Mouse (Mus musculus) intestine, embryonic 15.5 days (tissue): ENCODE measurements around the gene Lypd4. TPM values are rescaled to one million over a fixed set of nuclear protein-coding genes. Genes with fewer than 3 reads are reported as not detected.

ENCODE experiments used
- ATAC-seq: fragments of 200-750 bp; cut with Nextera tagmentation; 2 replicates; pipeline ENCODE4 v1.8.0; 2017; ENCODE audit warnings: moderate TSS enrichment, moderate library complexity
- H3K27ac ChIP-seq: fragments of 300-500 bp; sonication (generic); 2 replicates; pipeline ENCODE4 v1.5.1; 2015; ENCODE audit warnings: mild to moderate bottlenecking, inconsistent platforms
- H3K27me3 ChIP-seq: fragments of 300-500 bp; sonication (generic); replicated peaks from 2 replicates; pipeline ENCODE4 v1.6.1; 2015; ENCODE audit warnings: inconsistent platforms
- H3K36me3 ChIP-seq: fragments of 300-500 bp; sonication (generic); 2 replicates; pipeline ENCODE4 v1.6.1; 2015; ENCODE audit warnings: inconsistent platforms
- H3K4me1 ChIP-seq: fragments of 300-500 bp; sonication (generic); replicated peaks from 2 replicates; pipeline ENCODE4 v1.6.1; 2015; ENCODE audit warnings: inconsistent platforms
- H3K4me2 ChIP-seq: fragments of 300-500 bp; sonication (generic); replicated peaks from 2 replicates; pipeline ENCODE4 v1.6.1; 2015; ENCODE audit warnings: mild to moderate bottlenecking, inconsistent platforms
- H3K4me3 ChIP-seq: fragments of 300-500 bp; sonication (generic); replicated peaks from 2 replicates; pipeline ENCODE4 v1.5.1; 2015; ENCODE audit warnings: inconsistent platforms
- H3K9ac ChIP-seq: fragments of 300-500 bp; sonication (generic); 2 replicates; pipeline ENCODE4 v1.6.1; 2015; ENCODE audit warnings: inconsistent platforms
- H3K9me3 ChIP-seq: fragments of 300-500 bp; sonication (generic); 2 replicates; pipeline ENCODE4 v1.6.1; 2016; ENCODE audit warnings: inconsistent platforms
- WGBS: fragments of 180-500 bp; shearing (Covaris S2); methylation state at CpG from one replicate; pipeline ENCODE4 v1.1.7; 2015; 5-methylcytosine and 5-hydroxymethylcytosine counted together
- polyA plus RNA-seq: library from polyadenylated mRNA; unstranded; fragments of >200 nt; fragmentation: Nextera tagmentation; extraction: Ambion mirVana; gene quantifications from 2 replicates; pipeline ENCODE4 v1.2.1, GENCODE M21; 2015

Lypd4 gene
- polyA plus RNA-seq, 1 experiment from 2014 or later = not detected

GRCm38 (mm10) chr7:24885468-24886307 is 15.9 kb upstream of the Lypd4 start:
- ATAC-seq = no peak
- WGBS = 27% methylated on average over 12 of the region's 12 CpGs
- Histone ChIP-seq H3K4me3 (peak overlapping the region; percentile 99), H3K9me3 (no peaks in the 10 kb centered on the region), H3K27me3 (no peaks in the 10 kb centered on the region), H3K27ac (peak overlapping the region; percentile 44), H3K9ac (peak overlapping the region; percentile 100), H3K4me1 (peaks cover 19% of the 10 kb centered on the region), H3K4me2 (peak overlapping the region; percentile 80), H3K36me3 (peaks cover 28% of the 10 kb centered on the region)

- H3K4me2 ChIP-seq = peak overlapping the region; percentile 80
- H3K4me1 ChIP-seq = peaks cover 19% of the 10 kb centered on the region
- H3K36me3 ChIP-seq = peaks cover 24% of the 10 kb centered on the region
- WGBS = under 1% methylated on average over 47 of the region's 47 CpGs
- peak overlapping the region; percentile 91 for H3K27ac ChIP-seq
- H3K9me3 ChIP-seq = no peaks in the 10 kb centered on the region
- H3K9ac ChIP-seq = peak overlapping the region; percentile 100
- no peaks in the 10 kb centered on the region for H3K27me3 ChIP-seq
- H3K4me3 ChIP-seq = peak overlapping the region; percentile 99
- peak; percentile 1; the same call in 1 of the 2 replicates for ATAC-seq
These were observed 15.1 kb upstream of the Lypd4 start for GRCm38 (mm10) chr7:24884693-24885291.

- Histone ChIP-seq H3K4me2 (peak within 1 kb of the TSS; percentile 80), H3K27ac (peak within 1 kb of the TSS; percentile 91), H3K9me3 (no peaks in the 10 kb centered on the region), H3K36me3 (peaks cover 18% of the 10 kb centered on the region), H3K4me1 (peaks cover 19% of the 10 kb centered on the region), H3K9ac (peak within 1 kb of the TSS; percentile 100), H3K4me3 (peak within 1 kb of the TSS; percentile 99), H3K27me3 (no peaks in the 10 kb centered on the region)
- peak; percentile 96 for ATAC-seq
- under 1% methylated on average over 57 of the region's 57 CpGs for WGBS
These were observed 14.4 kb upstream of the Lypd4 start, which contains the start of gene Rps19 for GRCm38 (mm10) chr7:24883896-24884692. TSS of gene Rps19 (plus strand) at chr7:24884371.

- H3K9me3 ChIP-seq = no peaks in the 10 kb centered on the region
- no peak for ATAC-seq
- H3K27ac ChIP-seq = no peak overlapping the region
- peaks cover 19% of the 10 kb centered on the region for H3K4me1 ChIP-seq
- no peak overlapping the region for H3K9ac ChIP-seq
- WGBS = 87% methylated on average over 9 of the region's 9 CpGs
- no peak overlapping the region for H3K4me2 ChIP-seq
- no peak overlapping the region for H3K4me3 ChIP-seq
- H3K36me3 ChIP-seq = peaks cover 9% of the 10 kb centered on the region; the same call in 1 of the 2 replicates
- H3K27me3 ChIP-seq = no peaks in the 10 kb centered on the region
These were observed 12.9 kb upstream of the Lypd4 start for GRCm38 (mm10) chr7:24882416-24883199.

- H3K9me3 ChIP-seq = no peaks in the 10 kb centered on the region
- H3K27ac ChIP-seq = no peak overlapping the region
- no peak overlapping the region for H3K9ac ChIP-seq
- H3K27me3 ChIP-seq = no peaks in the 10 kb centered on the region
- no peaks in the 10 kb centered on the region for H3K4me1 ChIP-seq
- no peak for ATAC-seq
- no peaks in the 10 kb centered on the region for H3K36me3 ChIP-seq
- WGBS = 52% methylated on average over 2 of the region's 2 CpGs
- no peak overlapping the region for H3K4me3 ChIP-seq
- no peak overlapping the region for H3K4me2 ChIP-seq
These were observed 9.9 kb upstream of the Lypd4 start for GRCm38 (mm10) chr7:24879620-24880019.

- Histone ChIP-seq H3K4me1 (no peaks in the 10 kb centered on the region), H3K4me2 (no peak overlapping the region), H3K9me3 (no peaks in the 10 kb centered on the region), H3K27me3 (no peaks in the 10 kb centered on the region), H3K9ac (no peak overlapping the region), H3K27ac (no peak overlapping the region), H3K36me3 (no peaks in the 10 kb centered on the region), H3K4me3 (no peak overlapping the region)
- ATAC-seq = no peak
- WGBS = 63% methylated on average over 3 of the region's 3 CpGs
These were observed 7.8 kb upstream of the Lypd4 start for GRCm38 (mm10) chr7:24877588-24877987.

- H3K4me1 ChIP-seq = no peaks in the 10 kb centered on the region
- H3K9ac ChIP-seq = no peak overlapping the region
- no peak for ATAC-seq
- 62% methylated on average over 17 of the region's 17 CpGs for WGBS
- H3K4me3 ChIP-seq = no peak overlapping the region
- H3K9me3 ChIP-seq = no peaks in the 10 kb centered on the region
- H3K4me2 ChIP-seq = no peak overlapping the region
- peaks cover 3% of the 10 kb centered on the region for H3K27me3 ChIP-seq
- H3K36me3 ChIP-seq = no peaks in the 10 kb centered on the region
- no peak overlapping the region for H3K27ac ChIP-seq
These were observed 661 bp downstream of the Lypd4 start for GRCm38 (mm10) chr7:24869080-24869479.

- Histone ChIP-seq H3K27ac (no peak overlapping the region), H3K27me3 (no peaks in the 10 kb centered on the region), H3K4me2 (no peak overlapping the region), H3K4me1 (no peaks in the 10 kb centered on the region), H3K9ac (no peak overlapping the region), H3K4me3 (no peak overlapping the region), H3K9me3 (no peaks in the 10 kb centered on the region), H3K36me3 (no peaks in the 10 kb centered on the region)
- no peak for ATAC-seq
- WGBS = 32% methylated on average over 6 of the region's 6 CpGs
These were observed 5.6 kb downstream of the Lypd4 start for GRCm38 (mm10) chr7:24864156-24864555.

GRCm38 (mm10) chr7:24862853-24863252 is 6.9 kb downstream of the Lypd4 start:
- Histone ChIP-seq H3K27me3 (no peaks in the 10 kb centered on the region), H3K4me1 (no peaks in the 10 kb centered on the region), H3K9ac (no peak overlapping the region), H3K4me3 (no peak overlapping the region), H3K4me2 (no peak overlapping the region), H3K9me3 (no peaks in the 10 kb centered on the region), H3K27ac (no peak overlapping the region), H3K36me3 (no peaks in the 10 kb centered on the region)
- no peak for ATAC-seq
- WGBS = 83% methylated on average over 4 of the region's 4 CpGs

- Histone ChIP-seq H3K4me3 (no peak within 1 kb of the TSS), H3K4me1 (no peaks in the 10 kb centered on the region), H3K27ac (no peak within 1 kb of the TSS), H3K36me3 (no peaks in the 10 kb centered on the region), H3K9ac (no peak within 1 kb of the TSS), H3K27me3 (no peaks in the 10 kb centered on the region), H3K4me2 (no peak within 1 kb of the TSS), H3K9me3 (no peaks in the 10 kb centered on the region)
- WGBS = 89% methylated on average over 7 of the region's 7 CpGs
- no peak for ATAC-seq
These were observed 7.8 kb downstream of the Lypd4 start, which contains the start of gene Gm9844 for GRCm38 (mm10) chr7:24861913-24862312. TSS of gene Gm9844 (plus strand) at chr7:24862213.

GRCm38 (mm10) chr7:24859234-24859633 is 10.5 kb downstream of the Lypd4 start:
- WGBS = 73% methylated on average over 5 of the region's 5 CpGs
- Histone ChIP-seq H3K4me1 (no peaks in the 10 kb centered on the region), H3K36me3 (no peaks in the 10 kb centered on the region), H3K4me3 (no peak overlapping the region), H3K27ac (no peak overlapping the region), H3K9ac (no peak overlapping the region), H3K4me2 (no peak overlapping the region), H3K27me3 (no peaks in the 10 kb centered on the region), H3K9me3 (no peaks in the 10 kb centered on the region)
- peak; percentile 53; the same call in 1 of the 2 replicates for ATAC-seq
